8 mouse cellular contexts compared by ENCODE assay signal in the genomic region with DNA sequence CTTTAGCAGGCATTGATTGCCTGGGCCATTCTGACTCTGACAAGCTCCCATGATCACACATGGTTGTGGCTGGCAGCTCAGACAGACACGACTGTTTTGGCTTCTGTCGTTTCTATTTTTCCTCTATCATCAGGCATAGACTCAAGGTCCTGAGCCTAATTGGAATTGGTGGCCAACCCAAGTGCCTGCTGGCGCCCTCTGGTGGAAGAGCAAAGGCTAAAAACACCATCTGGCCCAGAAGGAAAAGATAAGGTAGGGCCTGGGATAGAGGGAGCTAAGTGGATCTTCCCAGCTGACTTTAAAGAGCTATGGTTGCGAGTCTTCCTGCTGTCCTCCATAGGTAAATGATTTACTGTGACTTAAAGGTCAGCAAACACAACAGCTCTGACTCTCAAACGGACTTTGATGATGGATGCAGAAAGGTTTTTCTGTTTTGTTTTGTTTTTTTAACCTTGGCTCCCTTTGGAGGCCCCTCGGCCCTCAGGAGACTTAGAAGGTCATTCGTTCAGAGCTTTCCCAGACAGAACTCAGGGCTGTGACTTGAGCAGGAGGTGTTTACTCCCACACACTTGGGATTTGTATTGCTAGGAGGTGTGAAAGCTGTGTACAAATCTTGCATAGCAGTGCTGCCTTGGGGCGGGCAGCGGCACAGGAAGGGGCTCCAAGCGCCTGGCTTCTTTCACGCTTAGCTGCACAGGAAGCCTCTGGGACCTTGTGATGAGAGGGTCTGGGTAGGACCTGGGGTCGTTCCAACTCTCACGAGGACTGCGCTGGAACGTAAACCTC. TPM values are rescaled to one million over a fixed set of nuclear protein-coding genes. Genes with fewer than 3 reads are reported as not detected.
DNase-seq lines count a peak whose midpoint lies in the region; ATAC-seq and TF ChIP-seq lines count a peak whose summit lies in the region.

No protein-coding gene starts in this region.

- no peak overlapping the region for H3K4me2 ChIP-seq in hindbrain, embryonic 16.5 days (ENCODE audit: low read length)
- H3K4me2 ChIP-seq in heart, postnatal 0 days (ENCODE audit: low read depth, low read length) = no peak overlapping the region; the same call in 1 of the 2 replicates
- H3K4me2 ChIP-seq in lung, embryonic 14.5 days = no peak overlapping the region

- H3K4me1 ChIP-seq in hindbrain, embryonic 10.5 days (replicated peaks) = peaks cover 5% of the 10 kb centered on the region; the same call in 1 of the 2 replicates
- no peaks in the 10 kb centered on the region for H3K4me1 ChIP-seq in hindbrain, embryonic 16.5 days (ENCODE audit: control insufficient read depth, insufficient read depth, low read depth, low read length)
- H3K4me1 ChIP-seq in heart, postnatal 0 days (ENCODE audit: control insufficient read depth, insufficient read depth) = 0 out of 2 replicates have a peak, but pooled peaks cover 4% of the 10 kb centered on the region
- no peaks in the 10 kb centered on the region; the same call in 1 of the 2 replicates for H3K4me1 ChIP-seq in lung, embryonic 14.5 days (ENCODE audit: insufficient read depth)

- 53% methylated on average over 15 of the region's 15 CpGs for WGBS in hindbrain, embryonic 10.5 days
- 52% methylated on average over 15 of the region's 15 CpGs for WGBS in hindbrain, embryonic 16.5 days
- WGBS in heart, postnatal 0 days = 37% methylated on average over 15 of the region's 15 CpGs
- WGBS in lung, embryonic 14.5 days = 37% methylated on average over 15 of the region's 15 CpGs

- TF ChIP-seq CTCF in heart, postnatal 0 days (IDR thresholded peaks at IDR 0.05; ENCODE audit: low read depth) = peak; percentile 76
- peak; percentile 87 for TF ChIP-seq CTCF in layer of hippocampus, adult 2 months (conservative IDR thresholded peaks at IDR 0.05)
- TF ChIP-seq CTCF in lung, embryonic 14.5 days (IDR thresholded peaks at IDR 0.05; ENCODE audit: low read depth) = peak; percentile 80

- DNase-seq in hindbrain, embryonic 10.5 days (ENCODE audit: low spot score) = peak; percentile 47
- peak; percentile 83 for DNase-seq in adrenal gland, postnatal 10 days
- DNase-seq in embryo, embryonic 9.5 days (ENCODE audit: extremely low spot score) = peak; percentile 42
- DNase-seq in heart, postnatal 0 days (ENCODE audit: low spot score) = peak; percentile 39
- peak; percentile 42 to 64 for DNase-seq in layer of hippocampus, adult 2 months (ENCODE audit: low spot score in 2 of 2)
- DNase-seq in lung, embryonic 14.5 days = peak; percentile 74
- DNase-seq in spleen, postnatal 36 days (ENCODE audit: low spot score in 2 of 2) = peak; percentile 29 to 50

- no peaks in the 10 kb centered on the region for H3K27me3 ChIP-seq in hindbrain, embryonic 10.5 days (ENCODE audit: insufficient read depth, poor library complexity, severe bottlenecking)
- H3K27me3 ChIP-seq in hindbrain, embryonic 16.5 days (replicated peaks; ENCODE audit: control insufficient read depth, insufficient read depth, low read length) = no peaks in the 10 kb centered on the region
- no peaks in the 10 kb centered on the region for H3K27me3 ChIP-seq in heart, postnatal 0 days (ENCODE audit: control insufficient read depth, insufficient read depth, low read length)
- H3K27me3 ChIP-seq in lung, embryonic 14.5 days (ENCODE audit: insufficient read depth, low read length) = no peaks in the 10 kb centered on the region

- no peak for ATAC-seq in hindbrain, embryonic 16.5 days
- ATAC-seq in heart, postnatal 0 days (ENCODE audit: insufficient read depth, low read depth) = peak; percentile 55
- ATAC-seq in lung, embryonic 14.5 days (ENCODE audit: insufficient read depth) = no peak

- H3K27ac ChIP-seq in hindbrain, embryonic 10.5 days = no peak overlapping the region
- H3K27ac ChIP-seq in hindbrain, embryonic 16.5 days (ENCODE audit: low read depth, low read length) = no peak overlapping the region
- H3K27ac ChIP-seq in heart, postnatal 0 days (ENCODE audit: low read depth) = 0 out of 2 replicates have a peak overlapping the region, but pooled peaks have one; percentile 2
- no peak overlapping the region for H3K27ac ChIP-seq in layer of hippocampus, adult 2 months
- peak overlapping the region; percentile 12; the same call in 1 of the 2 replicates for H3K27ac ChIP-seq in lung, embryonic 14.5 days (ENCODE audit: low read depth)

- no peaks in the 10 kb centered on the region for H3K36me3 ChIP-seq in hindbrain, embryonic 10.5 days
- H3K36me3 ChIP-seq in hindbrain, embryonic 16.5 days (ENCODE audit: control insufficient read depth, insufficient read depth, low read length) = no peaks in the 10 kb centered on the region
- no peaks in the 10 kb centered on the region for H3K36me3 ChIP-seq in heart, postnatal 0 days (replicated peaks; ENCODE audit: control insufficient read depth, insufficient read depth, low read length)
- H3K36me3 ChIP-seq in lung, embryonic 14.5 days (ENCODE audit: insufficient read depth) = no peaks in the 10 kb centered on the region

- TF ChIP-seq EP300 in heart, postnatal 0 days (IDR thresholded peaks at IDR 0.05; ENCODE audit: low read depth) = no peak

- no peaks in the 10 kb centered on the region for H3K9me3 ChIP-seq in hindbrain, embryonic 10.5 days
- no peaks in the 10 kb centered on the region for H3K9me3 ChIP-seq in hindbrain, embryonic 16.5 days (ENCODE audit: control insufficient read depth, low read length)
- H3K9me3 ChIP-seq in heart, postnatal 0 days (replicated peaks; ENCODE audit: control insufficient read depth, low read length) = no peaks in the 10 kb centered on the region
- no peaks in the 10 kb centered on the region for H3K9me3 ChIP-seq in lung, embryonic 14.5 days (ENCODE audit: low read depth, low read length)

- no peak overlapping the region for H3K9ac ChIP-seq in hindbrain, embryonic 16.5 days (ENCODE audit: low read depth, low read length)
- no peak overlapping the region for H3K9ac ChIP-seq in heart, postnatal 0 days (replicated peaks; ENCODE audit: low read depth, low read length)
- no peak overlapping the region for H3K9ac ChIP-seq in lung, embryonic 14.5 days

- H3K4me3 ChIP-seq in hindbrain, embryonic 10.5 days = no peak overlapping the region
- no peak overlapping the region for H3K4me3 ChIP-seq in hindbrain, embryonic 16.5 days (ENCODE audit: low read length)
- no peak overlapping the region for H3K4me3 ChIP-seq in heart, postnatal 0 days (ENCODE audit: low read depth, low read length)
- H3K4me3 ChIP-seq in layer of hippocampus, adult 2 months = no peak overlapping the region
- H3K4me3 ChIP-seq in lung, embryonic 14.5 days (ENCODE audit: low read depth, low read length) = no peak overlapping the region

RNA-seq across cellular contexts. Expression of a gene that starts 22.4 kb away (rescaled TPM):
- polyA plus RNA-seq in hindbrain, embryonic 10.5 days (2016; fragmentation: Nextera tagmentation; extraction: Ambion mirVana) = 5.0 and 6.3 TPM in 2 replicates
- 1.6 and 2.5 TPM in 2 replicates for polyA plus RNA-seq in hindbrain, embryonic 16.5 days (2015; fragmentation: Nextera tagmentation; extraction: Ambion mirVana)
- 10 to 100 TPM in 1 of 2 experiments, 1 to 10 TPM in 1; 9.4 to 10.9 TPM for total RNA-seq in adrenal gland, postnatal 10 days (2021)
- total RNA-seq in heart, postnatal 0 days (2014; rRNA removed; ENCODE audit: low replicate concordance) = 2.4 and 2.8 TPM in 2 replicates
- polyA plus RNA-seq in heart, postnatal 0 days (2015; fragmentation: Nextera tagmentation; extraction: Ambion mirVana) = 2.4 and 2.5 TPM in 2 replicates
- 1 to 10 TPM in 1 of 2 experiments, under 1 TPM in 1; 1.00 to 1.1 TPM for total RNA-seq in layer of hippocampus, adult 2 months (2021)
- polyA plus RNA-seq in lung, embryonic 14.5 days (2014; fragmentation: Nextera tagmentation; extraction: Ambion mirVana) = 11.5 and 13.1 TPM in 2 replicates

Comparison
In these comparisons a context has a peak if more than half of its experiments do, and no peak if none do; other contexts are left out.
1. H3K27ac ChIP-seq: peak in heart, postnatal 0 days (single experiment) and lung, embryonic 14.5 days (single experiment); none in hindbrain, embryonic 10.5 days (single experiment), hindbrain, embryonic 16.5 days (single experiment) and layer of hippocampus, adult 2 months (single experiment).
2. Peak in every context shown above with its lines, with median percentiles within 50 percentile points of each other: DNase-seq and CTCF ChIP-seq.